Mouse (Mus musculus) Muller cell, postnatal 12 days (primary cell): Measurements from ENCODE around the gene Tpp1.
A peak's percentile ranks its signal among the peaks of the same experiment; 100 is the strongest.

ENCODE experiments used
- DNase-seq: peaks from one replicate; pipeline ENCODE4 v3.0.0-alpha.2; 2015; ENCODE audit errors: inconsistent ontology term

Tpp1 gene

GRCm38 (mm10) chr7:105728701-105729428, 23.2 kb downstream of the Tpp1 start:
- no peak for DNase-seq

DNA sequence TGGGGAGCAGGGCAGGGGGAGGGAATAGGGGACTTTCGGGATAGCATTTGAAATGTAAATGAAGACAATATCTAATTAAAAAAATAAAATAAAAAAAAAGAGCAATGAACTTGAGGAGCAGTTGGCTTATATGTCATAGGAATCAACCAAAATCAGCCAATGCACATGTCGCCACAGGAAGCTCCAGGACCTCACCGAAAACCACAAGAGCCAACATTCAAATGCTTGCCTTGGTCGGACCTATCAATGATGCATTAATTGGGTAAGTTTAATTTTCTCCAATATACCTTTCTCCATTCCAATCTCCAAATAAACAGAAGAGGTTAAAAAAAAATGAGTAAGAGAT, 25.1 kb downstream of the Tpp1 start:
- DNase-seq: no peak

DNA sequence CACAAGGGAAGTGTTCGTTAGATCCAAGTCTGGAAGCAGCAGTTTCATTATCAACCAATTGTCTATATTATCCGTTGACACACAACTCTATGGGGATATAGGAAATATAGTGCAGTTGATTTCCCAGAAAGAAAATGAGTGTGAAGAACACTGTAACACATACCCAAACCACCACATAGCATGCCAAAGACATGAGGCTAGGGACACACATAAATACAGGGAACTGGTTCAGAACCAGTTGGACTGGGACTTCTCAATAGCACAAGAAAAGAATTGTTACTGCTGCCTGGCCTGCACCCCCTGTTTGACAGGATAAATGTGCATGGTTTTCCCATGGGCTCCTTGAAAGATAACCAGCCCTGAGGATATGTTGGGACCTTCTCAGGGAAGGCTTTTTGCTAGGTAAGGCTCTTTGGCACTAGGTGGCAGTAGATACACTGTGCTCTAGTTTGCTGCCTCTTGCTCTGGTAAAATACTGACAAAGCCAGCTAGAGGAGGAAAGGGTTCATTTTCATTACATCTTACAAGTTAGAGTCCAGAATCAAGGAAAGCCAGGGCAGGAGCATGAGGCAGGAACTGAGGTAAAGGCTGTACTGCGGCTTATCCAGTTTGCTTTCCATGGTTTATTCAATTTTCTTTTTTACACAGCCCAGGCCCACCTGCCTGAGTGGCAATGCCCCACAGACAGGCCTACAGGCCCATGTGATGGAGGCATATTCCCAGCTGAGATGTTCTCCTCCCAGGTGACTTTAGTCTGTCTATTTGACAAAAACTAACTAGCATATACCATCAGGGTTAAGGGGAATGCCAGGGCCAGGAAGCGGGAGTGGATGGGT, 25.7 kb downstream of the Tpp1 start:
- peak; percentile 39 for DNase-seq

- DNase-seq: peak; percentile 80
These were observed 30.1 kb downstream of the Tpp1 start for GRCm38 (mm10) chr7:105721916-105722315.

DNA sequence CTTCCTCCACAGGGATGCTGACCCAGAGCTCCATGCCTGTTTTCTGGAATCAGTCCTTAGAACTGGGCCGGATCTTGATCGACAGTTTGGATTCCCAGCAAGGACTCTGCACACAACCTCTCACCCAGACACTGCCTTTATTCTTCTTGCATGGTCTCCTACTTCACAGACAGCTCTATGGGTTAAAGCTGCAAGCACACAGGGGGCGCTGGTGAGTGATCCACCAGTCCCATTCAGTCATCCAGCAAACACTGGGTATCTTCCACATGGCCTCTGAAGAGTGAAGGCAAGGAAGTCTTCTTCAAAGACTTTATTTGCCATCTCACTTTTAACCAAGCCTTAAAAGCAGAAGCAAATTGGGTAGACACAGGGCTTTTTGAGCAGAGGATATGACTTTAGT, 36.7 kb downstream of the Tpp1 start:
- no peak for DNase-seq

GRCm38 (mm10) chr7:105708733-105709132, 43.3 kb downstream of the Tpp1 start:
- DNase-seq: no peak

- DNase-seq: no peak
These were observed 48.2 kb downstream of the Tpp1 start for GRCm38 (mm10) chr7:105703816-105704215.

DNA sequence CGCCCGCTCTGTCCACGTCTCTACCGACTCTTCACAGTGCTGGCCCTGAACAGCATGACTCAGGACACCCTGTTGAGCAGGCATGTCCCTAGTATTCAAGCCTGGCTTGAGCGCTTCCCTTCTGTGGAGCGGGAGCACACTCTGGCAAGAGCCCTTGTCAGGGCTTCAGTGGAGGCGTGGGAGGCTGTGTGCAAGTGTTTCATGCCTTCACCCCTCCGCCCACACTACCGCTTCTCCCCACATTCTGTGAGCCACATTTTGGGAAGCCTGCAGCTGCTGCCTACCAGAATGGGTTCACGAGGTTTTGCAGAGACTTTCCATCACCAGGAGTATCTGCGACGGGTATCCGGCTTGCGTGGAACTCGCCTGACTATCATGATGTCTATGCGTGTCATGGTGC, 48.9 kb downstream of the Tpp1 start:
- DNase-seq: peak; percentile 8
